Mouse (Mus musculus) heart, embryonic 11.5 days (tissue): Measurements from ENCODE around the gene Cckbr. TPM values are rescaled to one million over a fixed set of nuclear protein-coding genes. Genes with fewer than 3 reads are reported as not detected.
"Not testable (repeated sequence)": the region's sequence is repeated elsewhere in the genome, so short reads cannot be mapped to it uniquely, and the experiment has no call there.

Source experiments
- ATAC-seq: fragments of 200-750 bp; cut with Nextera tagmentation; replicated peaks from 2 replicates; pipeline ENCODE4 v1.8.0; 2017; ENCODE audit warnings: moderate library complexity; ENCODE audit not compliant: insufficient number of reproducible peaks, low FRiP score, low TSS enrichment
- H3K27ac ChIP-seq: fragments of 300-500 bp; sonication (generic); 2 replicates; pipeline ENCODE4 v1.5.1; 2014; ENCODE audit warnings: mild to moderate bottlenecking, low read depth, low read length
- H3K27me3 ChIP-seq: fragments of 300-500 bp; sonication (generic); 2 replicates; pipeline ENCODE4 v1.6.1; 2014; ENCODE audit warnings: mild to moderate bottlenecking, low read length, mixed read lengths; ENCODE audit not compliant: control insufficient read depth, insufficient read depth
- H3K36me3 ChIP-seq: fragments of 300-500 bp; sonication (generic); 2 replicates; pipeline ENCODE4 v1.6.1; 2014; ENCODE audit warnings: mild to moderate bottlenecking, low read length, moderate library complexity, mixed read lengths; ENCODE audit not compliant: control insufficient read depth, insufficient read depth
- H3K4me1 ChIP-seq: fragments of 300-500 bp; sonication (generic); 2 replicates; pipeline ENCODE4 v1.6.1; 2014; ENCODE audit warnings: low read length; ENCODE audit not compliant: control insufficient read depth, insufficient read depth
- H3K4me2 ChIP-seq: fragments of 300-500 bp; sonication (generic); 2 replicates; pipeline ENCODE4 v1.6.1; 2014; ENCODE audit warnings: mild to moderate bottlenecking, moderate library complexity
- H3K4me3 ChIP-seq: fragments of 300-500 bp; sonication (generic); 2 replicates; pipeline ENCODE4 v1.5.1; 2014; ENCODE audit warnings: low read depth, low read length
- H3K9ac ChIP-seq: fragments of 300-500 bp; sonication (generic); 2 replicates; pipeline ENCODE4 v1.6.1; 2014; ENCODE audit warnings: mild to moderate bottlenecking, low read depth, low read length, moderate library complexity
- H3K9me3 ChIP-seq: fragments of 300-500 bp; sonication (generic); replicated peaks from 2 replicates; pipeline ENCODE4 v1.6.1; 2016; ENCODE audit warnings: low read length; ENCODE audit not compliant: control insufficient read depth
- WGBS: fragments of 180-500 bp; shearing (Covaris S2); extraction: QIAGEN DNeasy Blood & Tissue Kit; methylation state at CpG from one replicate; pipeline ENCODE4 v1.1.7; 2014; ENCODE audit not compliant: insufficient replicate concordance; 5-methylcytosine and 5-hydroxymethylcytosine counted together
- polyA plus RNA-seq: library from polyadenylated mRNA; unstranded; fragments of >200 nt; fragmentation: Nextera tagmentation; extraction: Ambion mirVana; gene quantifications from 2 replicates; pipeline ENCODE4 v1.2.1, GENCODE M21; 2014

The Cckbr gene
- polyA plus RNA-seq, 1 experiment from 2014 or later: 0.16 TPM

GRCm38 (mm10) chr7:105424368-105424767 lies 1.2 kb upstream of the Cckbr start:
- ATAC-seq: no peak
- Histone ChIP-seq H3K4me3 (no peak overlapping the region), H3K4me1 (no peaks in the 10 kb centered on the region), H3K9ac (no peak overlapping the region), H3K4me2 (no peak overlapping the region), H3K27me3 (peaks cover 36% of the 10 kb centered on the region), H3K36me3 (no peaks in the 10 kb centered on the region), H3K9me3 (no peaks in the 10 kb centered on the region), H3K27ac (no peak overlapping the region)
- 15% methylated on average over 5 of the region's 5 CpGs for WGBS

GRCm38 (mm10) chr7:105426051-105426450 lies 520 bp downstream of the Cckbr start:
- Histone ChIP-seq H3K4me2 (peak overlapping the region; percentile 92), H3K9me3 (no peaks in the 10 kb centered on the region), H3K27ac (no peak overlapping the region), H3K9ac (peak overlapping the region; percentile 54), H3K4me3 (peak overlapping the region; percentile 46), H3K27me3 (peaks cover 36% of the 10 kb centered on the region), H3K36me3 (no peaks in the 10 kb centered on the region), H3K4me1 (no peaks in the 10 kb centered on the region)
- 5% methylated on average over 11 of the region's 11 CpGs for WGBS
- ATAC-seq: peak; percentile 56; the same call in 1 of the 2 replicates

GRCm38 (mm10) chr7:105432058-105432457 lies 6.5 kb downstream of the Cckbr start:
- WGBS: 36% methylated on average over 1 of the region's 1 CpGs
- no peaks in the 10 kb centered on the region for H3K4me1 ChIP-seq
- H3K9me3 ChIP-seq: no peaks in the 10 kb centered on the region
- no peak overlapping the region for H3K4me2 ChIP-seq
- H3K36me3 ChIP-seq: no peaks in the 10 kb centered on the region
- no peak overlapping the region for H3K27ac ChIP-seq
- no peak for ATAC-seq
- no peak overlapping the region for H3K9ac ChIP-seq
- peaks cover 9% of the 10 kb centered on the region for H3K27me3 ChIP-seq
- no peak overlapping the region for H3K4me3 ChIP-seq

GRCm38 (mm10) chr7:105433859-105434258 lies 8.3 kb downstream of the Cckbr start:
- no peak overlapping the region for H3K4me2 ChIP-seq
- no peak overlapping the region for H3K4me3 ChIP-seq
- H3K27me3 ChIP-seq: no peaks in the 10 kb centered on the region
- 78% methylated on average over 17 of the region's 17 CpGs for WGBS
- H3K36me3 ChIP-seq: no peaks in the 10 kb centered on the region
- no peak for ATAC-seq
- H3K9ac ChIP-seq: no peak overlapping the region
- H3K9me3 ChIP-seq: no peaks in the 10 kb centered on the region
- H3K27ac ChIP-seq: no peak overlapping the region
- no peaks in the 10 kb centered on the region for H3K4me1 ChIP-seq

- H3K36me3 ChIP-seq: no peaks in the 10 kb centered on the region
- H3K9ac ChIP-seq: no peak overlapping the region
- peak; percentile 46 for ATAC-seq
- H3K4me2 ChIP-seq: no peak overlapping the region
- no peaks in the 10 kb centered on the region for H3K27me3 ChIP-seq
- no peaks in the 10 kb centered on the region for H3K9me3 ChIP-seq
- no peak overlapping the region for H3K27ac ChIP-seq
- no peak overlapping the region for H3K4me3 ChIP-seq
- WGBS: 60% methylated on average over 22 of the region's 22 CpGs
- H3K4me1 ChIP-seq: no peaks in the 10 kb centered on the region
These were observed 9.3 kb downstream of the Cckbr start for GRCm38 (mm10) chr7:105434798-105435197.

GRCm38 (mm10) chr7:105437979-105438772 lies 12.6 kb downstream of the Cckbr start:
- Histone ChIP-seq H3K9me3 (no peaks in the 10 kb centered on the region), H3K4me1 (no peaks in the 10 kb centered on the region), H3K4me3 (no peak overlapping the region), H3K36me3 (no peaks in the 10 kb centered on the region), H3K9ac (no peak overlapping the region), H3K4me2 (no peak overlapping the region), H3K27ac (no peak overlapping the region), H3K27me3 (no peaks in the 10 kb centered on the region)
- WGBS: 48% methylated on average over 7 of the region's 7 CpGs
- no peak for ATAC-seq

GRCm38 (mm10) chr7:105441426-105441825 lies 15.9 kb downstream of the Cckbr start:
- Histone ChIP-seq H3K4me2 (no peak overlapping the region), H3K9me3 (no peaks in the 10 kb centered on the region), H3K9ac (no peak overlapping the region), H3K36me3 (no peaks in the 10 kb centered on the region), H3K27me3 (no peaks in the 10 kb centered on the region), H3K27ac (no peak overlapping the region), H3K4me1 (no peaks in the 10 kb centered on the region), H3K4me3 (no peak overlapping the region)
- WGBS: 34% methylated on average over 4 of the region's 4 CpGs
- ATAC-seq: no peak

DNA sequence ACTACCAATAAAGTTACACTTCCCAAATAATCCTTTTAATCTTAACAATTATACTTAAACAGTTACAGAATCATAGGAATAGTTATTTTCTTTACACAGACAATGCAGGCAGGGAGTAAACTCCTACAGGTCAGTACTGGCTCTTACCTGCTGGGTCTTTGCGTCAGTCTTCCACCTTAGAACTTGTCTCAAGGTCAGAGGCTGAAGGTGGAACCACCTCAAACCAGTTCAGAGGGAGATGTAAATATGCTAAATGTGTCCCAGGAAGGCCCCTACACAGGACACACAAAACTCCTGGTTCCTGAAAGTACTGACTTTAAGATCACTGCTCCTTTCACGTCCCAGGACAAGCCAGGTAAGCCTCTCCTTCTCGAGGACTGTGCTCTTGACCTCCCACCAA lies 19.5 kb downstream of the Cckbr start:
- Histone ChIP-seq H3K9me3 (no peaks in the 10 kb centered on the region), H3K27me3 (no peaks in the 10 kb centered on the region), H3K4me2 (no peak overlapping the region), H3K4me3 (no peak overlapping the region), H3K36me3 (no peaks in the 10 kb centered on the region), H3K27ac (no peak overlapping the region), H3K9ac (no peak overlapping the region), H3K4me1 (no peaks in the 10 kb centered on the region)
- no peak for ATAC-seq
- WGBS: 57% methylated on average over 3 of the region's 3 CpGs

DNA sequence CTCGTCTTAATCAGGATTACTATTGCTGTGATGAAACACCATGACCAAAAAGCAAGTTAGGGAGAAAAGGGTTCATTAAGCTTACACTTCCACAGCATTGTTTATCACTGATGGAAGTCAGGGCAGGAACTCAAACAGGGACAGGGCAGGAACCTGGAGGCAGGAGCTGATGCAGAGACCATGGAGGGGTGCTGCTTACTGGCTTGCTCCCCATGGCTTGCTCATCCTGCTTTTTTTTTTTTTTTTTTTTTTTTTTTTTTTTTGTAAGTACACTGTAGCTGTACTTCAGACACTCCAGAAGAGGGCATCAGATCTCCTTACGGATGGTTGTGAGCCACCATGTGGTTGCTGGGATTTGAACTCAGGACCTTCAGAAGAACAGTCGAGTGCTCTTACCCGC lies 27.8 kb downstream of the Cckbr start:
- H3K9me3 ChIP-seq, H3K4me1 ChIP-seq, H3K9ac ChIP-seq, H3K27me3 ChIP-seq, H3K4me3 ChIP-seq, H3K27ac ChIP-seq, H3K36me3 ChIP-seq, H3K4me2 ChIP-seq, ATAC-seq: not testable (repeated sequence)
- WGBS: 77% methylated on average over 4 of the region's 4 CpGs
